Mouse (Mus musculus) adrenal gland, adult 8-10 months (tissue): ENCODE results near the gene Abcc12. TPM values are rescaled to one million over a fixed set of nuclear protein-coding genes. Genes with fewer than 3 reads are reported as not detected.

ENCODE experiments used
- DNase-seq: peaks from one replicate; pipeline ENCODE4 v3.0.0; 2022
- total RNA-seq, 4 experiments: library from RNA; stranded (reverse); gene quantifications; 2 replicates each; pipeline ENCODE4 v1.2.4; 2022

Abcc12 gene
- total RNA-seq, 4 experiments from 2014 or later, result 0.13 to 0.18 (median 0.17) TPM; not detected in 1

GRCm38 (mm10) chr8:86512131-86512792, 68.2 kb downstream of the Abcc12 start:
- DNase-seq, result no peak

- peak; percentile 87 for DNase-seq
Measured at GRCm38 (mm10) chr8:86501341-86501740, 79.1 kb downstream of the Abcc12 start.

GRCm38 (mm10) chr8:86495056-86495455, 85.4 kb downstream of the Abcc12 start:
- DNase-seq, result no peak

- DNase-seq, result no peak
Measured at GRCm38 (mm10) chr8:86493841-86494240, 86.6 kb downstream of the Abcc12 start.

GRCm38 (mm10) chr8:86485411-86485810, 95.1 kb downstream of the Abcc12 start:
- no peak for DNase-seq

GRCm38 (mm10) chr8:86484244-86484643, 96.2 kb downstream of the Abcc12 start:
- DNase-seq, result no peak

GRCm38 (mm10) chr8:86482116-86482515, 98.4 kb downstream of the Abcc12 start:
- DNase-seq, result no peak

GRCm38 (mm10) chr8:86475711-86476438, 104.6 kb downstream of the Abcc12 start:
- DNase-seq, result peak; percentile 15

GRCm38 (mm10) chr8:86474461-86474860, 106.0 kb downstream of the Abcc12 start:
- no peak for DNase-seq

- no peak for DNase-seq
Measured at GRCm38 (mm10) chr8:86473121-86473520, 107.4 kb downstream of the Abcc12 start.

GRCm38 (mm10) chr8:86470717-86471116, 109.8 kb downstream of the Abcc12 start:
- no peak for DNase-seq

GRCm38 (mm10) chr8:86463215-86463614, 117.3 kb downstream of the Abcc12 start:
- no peak for DNase-seq

GRCm38 (mm10) chr8:86460372-86460771, 120.1 kb downstream of the Abcc12 start:
- no peak for DNase-seq

GRCm38 (mm10) chr8:86453697-86454480, 126.6 kb downstream of the Abcc12 start:
- no peak for DNase-seq

GRCm38 (mm10) chr8:86449870-86450515, 130.5 kb downstream of the Abcc12 start:
- DNase-seq, result no peak

GRCm38 (mm10) chr8:86445516-86445915, 135.0 kb downstream of the Abcc12 start:
- peak; percentile 30 for DNase-seq

GRCm38 (mm10) chr8:86443744-86444143, 136.7 kb downstream of the Abcc12 start:
- DNase-seq, result peak; percentile 42

GRCm38 (mm10) chr8:86438983-86439299, 141.5 kb downstream of the Abcc12 start:
- no peak for DNase-seq

- DNase-seq, result no peak
Measured at GRCm38 (mm10) chr8:86438133-86438982, 142.1 kb downstream of the Abcc12 start.

- DNase-seq, result no peak
Measured at GRCm38 (mm10) chr8:86437418-86437817, 143.1 kb downstream of the Abcc12 start.
